In the genomic region with DNA sequence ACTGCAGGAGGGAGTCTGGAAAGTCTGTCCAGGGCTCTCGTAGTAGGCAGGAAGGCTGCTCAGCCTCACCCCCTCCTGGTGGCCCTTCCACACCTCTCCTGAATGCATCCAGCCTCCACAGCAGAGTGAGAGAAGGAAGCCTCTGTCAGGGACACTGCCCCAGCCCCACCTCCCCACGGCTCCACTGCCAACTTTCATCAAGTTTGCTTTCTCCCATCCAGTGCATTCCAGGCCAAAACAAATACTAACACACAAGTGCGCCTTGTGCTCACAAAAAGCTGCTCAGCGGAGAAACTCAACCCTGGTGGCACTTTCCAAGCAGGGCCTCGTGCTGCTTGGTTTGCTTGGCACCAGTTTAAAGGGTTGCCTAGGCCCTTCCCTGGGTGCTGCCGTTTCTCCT, we compare ENCODE assay signal across 11 mouse cellular contexts. TPM values are rescaled to one million over a fixed set of nuclear protein-coding genes. Genes with fewer than 3 reads are reported as not detected.
A peak's percentile ranks its signal among the peaks of the same experiment; 100 is the strongest.
DNase-seq lines count a peak whose midpoint lies in the region; ATAC-seq and TF ChIP-seq lines count a peak whose summit lies in the region.
"Had no signal": no experiment of that assay in that cellular context is flagged by ENCODE, and none has a peak within 500 bp of the region (broad histone marks: within the 10 kb centered on the region; RNA-seq: fewer than 3 reads in every experiment).

No protein-coding gene starts in this region.

- TF ChIP-seq EP300 in lung, postnatal 0 days (IDR thresholded peaks at IDR 0.05), result no peak

- H3K27ac ChIP-seq in lung, postnatal 0 days (ENCODE audit: low read length), result peak overlapping the region; percentile 16; the same call in 1 of the 2 replicates

- peak; percentile 94 for ATAC-seq in lung, postnatal 0 days
- ATAC-seq: Patski had no signal

- peak; percentile 13 for DNase-seq in adrenal gland, postnatal 14 days
- no peak for DNase-seq in adrenal gland, postnatal 4 days (ENCODE audit: low spot score in 2 of 2)
- peak; percentile 19 to 29 for DNase-seq in layer of hippocampus, adult 18-20 months (ENCODE audit: low spot score in 2 of 2)
- no peak for DNase-seq in layer of hippocampus, adult 9-10 months (ENCODE audit: low spot score)
- DNase-seq in frontal cortex, postnatal 10 days (ENCODE audit: low spot score in 2 of 2), result peak; percentile 49 to 59
- peak; percentile 84 for DNase-seq in lung, postnatal 0 days (ENCODE audit: low spot score)
- no peak for DNase-seq in spleen, postnatal 10 days (ENCODE audit: low spot score in 2 of 2)
- no peak for DNase-seq in embryo, embryonic 11 days
- DNase-seq: heart, postnatal 14 days had no signal

- no peak overlapping the region for H3K4me3 ChIP-seq in lung, postnatal 0 days (ENCODE audit: low read depth, low read length)
- H3K4me3 ChIP-seq: myocyte had no signal

- H3K36me3 ChIP-seq in lung, postnatal 0 days (ENCODE audit: insufficient read depth, low read length), result no peaks in the 10 kb centered on the region

- 28% methylated on average over 6 of the region's 6 CpGs for WGBS in lung, postnatal 0 days

- H3K9me3 ChIP-seq in lung, postnatal 0 days (ENCODE audit: low read length), result no peaks in the 10 kb centered on the region

- no peaks in the 10 kb centered on the region for H3K27me3 ChIP-seq in lung, postnatal 0 days (replicated peaks; ENCODE audit: insufficient read depth, low read length)
- H3K27me3 ChIP-seq: Patski had no signal

- no peaks in the 10 kb centered on the region for H3K4me1 ChIP-seq in lung, postnatal 0 days (ENCODE audit: insufficient read depth, low read depth, low read length)

- H3K9ac ChIP-seq in lung, postnatal 0 days (replicated peaks; ENCODE audit: low read depth), result no peak overlapping the region

- TF ChIP-seq CTCF in lung, postnatal 0 days (IDR thresholded peaks at IDR 0.05), result peak; percentile 48

- no peak overlapping the region for H3K4me2 ChIP-seq in lung, postnatal 0 days (replicated peaks; ENCODE audit: low read depth, low read length)

RNA-seq across cellular contexts. Expression of a gene that starts 15.0 kb away (rescaled TPM):
- 2.0 and 3.7 TPM in 2 replicates for total RNA-seq in adrenal gland, postnatal 14 days (2021)
- 1 to 10 TPM; 4.7 to 4.8 TPM for total RNA-seq in adrenal gland, postnatal 4 days (2021)
- total RNA-seq in layer of hippocampus, adult 18-20 months (2021), result 10 to 100 TPM; 14.1 to 14.2 TPM
- 9.1 and 9.4 TPM in 2 replicates for polyA plus RNA-seq in lung, postnatal 0 days (2015; fragmentation: Nextera tagmentation; extraction: Ambion mirVana)

Comparison
In these comparisons a context has a peak if more than half of its experiments do, and no peak if none do; other contexts are left out.
1. DNase-seq: peak in adrenal gland, postnatal 14 days (single experiment), layer of hippocampus, adult 18-20 months (2 of 2), frontal cortex, postnatal 10 days (2 of 2) and lung, postnatal 0 days (single experiment); none in adrenal gland, postnatal 4 days (0 of 2), layer of hippocampus, adult 9-10 months (single experiment), spleen, postnatal 10 days (0 of 2) and embryo, embryonic 11 days (single experiment).